Mouse (Mus musculus): Measurements from ENCODE around the gene A930033H14Rik. TPM values are rescaled to one million over a fixed set of nuclear protein-coding genes. Genes with fewer than 3 reads are reported as not detected.

A930033H14Rik gene
- 1.7 and 2.3 TPM in 2 replicates for polyA plus RNA-seq (2012; rRNA removed; ENCODE audit: low replicate concordance)

GRCm38 (mm10) chr10:69212542-69213440 is at the start of gene A930033H14Rik:
Gene A930033H14Rik (minus strand): TSS chr10:69213098.

Other genes with a start within 250 kb of the A930033H14Rik start
- 10.5 and 25.4 TPM in 2 replicates for gene Rhobtb1, start 61.7 kb downstream of the A930033H14Rik start, polyA plus RNA-seq (2012; rRNA removed; ENCODE audit: low replicate concordance)
- 6.6 and 35.8 TPM in 2 replicates for gene Cdk1, start 139.8 kb upstream of the A930033H14Rik start, polyA plus RNA-seq (2012; rRNA removed; ENCODE audit: low replicate concordance)
- gene Ank3, start 185.7 kb upstream of the A930033H14Rik start, polyA plus RNA-seq (2012; rRNA removed; ENCODE audit: low replicate concordance) = 0.76 and 14.7 TPM in 2 replicates